Mouse (Mus musculus) hindbrain, embryonic 13.5 days (tissue): ENCODE data around the gene Sprr2b. TPM values are rescaled to one million over a fixed set of nuclear protein-coding genes. Genes with fewer than 3 reads are reported as not detected.

Experiments
- ATAC-seq: fragments of 200-750 bp; cut with Nextera tagmentation; 2 replicates; pipeline ENCODE4 v1.8.0; 2017; ENCODE audit warnings: moderate TSS enrichment; ENCODE audit not compliant: low FRiP score
- H3K27ac ChIP-seq: fragments of 300-500 bp; sonication (generic); 2 replicates; pipeline ENCODE4 v1.5.1; 2015; ENCODE audit warnings: inconsistent platforms, mild to moderate bottlenecking, moderate library complexity
- H3K27me3 ChIP-seq: fragments of 300-500 bp; sonication (generic); 2 replicates; pipeline ENCODE4 v1.6.1; 2015; ENCODE audit warnings: mild to moderate bottlenecking, inconsistent platforms
- H3K36me3 ChIP-seq: fragments of 300-500 bp; sonication (generic); 2 replicates; pipeline ENCODE4 v1.6.1; 2015; ENCODE audit warnings: mild to moderate bottlenecking, inconsistent platforms
- H3K4me1 ChIP-seq: fragments of 300-500 bp; sonication (generic); replicated peaks from 2 replicates; pipeline ENCODE4 v1.6.1; 2015; ENCODE audit warnings: inconsistent platforms
- H3K4me2 ChIP-seq: fragments of 300-500 bp; sonication (generic); 2 replicates; pipeline ENCODE4 v1.6.1; 2015; ENCODE audit warnings: inconsistent platforms, mild to moderate bottlenecking, moderate library complexity
- H3K4me3 ChIP-seq: fragments of 300-500 bp; sonication (generic); 2 replicates; pipeline ENCODE4 v1.5.1; 2015; ENCODE audit warnings: mild to moderate bottlenecking, inconsistent platforms
- H3K9ac ChIP-seq: fragments of 300-500 bp; sonication (generic); 2 replicates; pipeline ENCODE4 v1.6.1; 2015; ENCODE audit warnings: mild to moderate bottlenecking, inconsistent platforms
- H3K9me3 ChIP-seq: fragments of 300-500 bp; sonication (generic); 2 replicates; pipeline ENCODE4 v1.6.1; 2016; ENCODE audit warnings: inconsistent platforms
- WGBS: fragments of 180-500 bp; shearing (Covaris S2); methylation state at CpG from one replicate; pipeline ENCODE4 v1.1.7; 2015; 5-methylcytosine and 5-hydroxymethylcytosine counted together
- polyA plus RNA-seq: library from polyadenylated mRNA; unstranded; fragments of >200 nt; fragmentation: Nextera tagmentation; extraction: Ambion mirVana; gene quantifications from 2 replicates; pipeline ENCODE4 v1.2.1, GENCODE M21; 2015

Gene Sprr2b
- polyA plus RNA-seq, 1 experiment from 2014 or later: not detected

GRCm38 (mm10) chr3:92361619-92362018, 45.2 kb downstream of the Sprr2b start:
- Histone ChIP-seq H3K4me3 (no peak overlapping the region), H3K9ac (no peak overlapping the region), H3K4me2 (no peak overlapping the region), H3K27me3 (no peaks in the 10 kb centered on the region), H3K9me3 (no peaks in the 10 kb centered on the region; the same call in 1 of the 2 replicates), H3K4me1 (no peaks in the 10 kb centered on the region), H3K36me3 (no peaks in the 10 kb centered on the region), H3K27ac (no peak overlapping the region)
- no peak for ATAC-seq

GRCm38 (mm10) chr3:92364887-92365286, 48.5 kb downstream of the Sprr2b start, which contains the start of gene Sprr2f:
Gene Sprr2f (plus strand): TSS chr3:92365187.
- H3K4me1 ChIP-seq: no peaks in the 10 kb centered on the region
- H3K36me3 ChIP-seq: no peaks in the 10 kb centered on the region
- no peak within 1 kb of the TSS for H3K27ac ChIP-seq
- H3K27me3 ChIP-seq: no peaks in the 10 kb centered on the region
- no peak within 1 kb of the TSS for H3K4me2 ChIP-seq
- no peak within 1 kb of the TSS for H3K4me3 ChIP-seq
- no peak for ATAC-seq
- no peak within 1 kb of the TSS for H3K9ac ChIP-seq
- H3K9me3 ChIP-seq: no peaks in the 10 kb centered on the region
- 73% methylated on average over 3 of the region's 3 CpGs for WGBS

Other genes with a start within 250 kb of the Sprr2b start
- gene Lor, start 233.5 kb upstream of the Sprr2b start, polyA plus RNA-seq: 4.6 and 4.9 TPM in 2 replicates
- gene Prr9, start 192.7 kb upstream of the Sprr2b start, polyA plus RNA-seq: not detected in 2 replicates
- not detected in 2 replicates for gene Lelp1, start 173.9 kb upstream of the Sprr2b start, polyA plus RNA-seq
- gene Sprr2a1, start 100.8 kb upstream of the Sprr2b start, polyA plus RNA-seq: not detected in 2 replicates
- not detected in 2 replicates for gene Sprr2a2, start 100.7 kb upstream of the Sprr2b start, polyA plus RNA-seq
- not detected in 2 replicates for gene Sprr2a3, start 31.2 kb upstream of the Sprr2b start, polyA plus RNA-seq
- gene Sprr2d, start 22.5 kb downstream of the Sprr2b start, polyA plus RNA-seq: not detected in 2 replicates
- not detected in 2 replicates for gene Sprr2e, start 35.5 kb downstream of the Sprr2b start, polyA plus RNA-seq
- not detected in 2 replicates for gene Sprr2f, start 48.6 kb downstream of the Sprr2b start, polyA plus RNA-seq
- not detected in 2 replicates for gene Sprr2h, start 69.1 kb downstream of the Sprr2b start, polyA plus RNA-seq
- not detected in 2 replicates for gene Sprr2i, start 91.4 kb downstream of the Sprr2b start, polyA plus RNA-seq
- not detected in 2 replicates for gene Sprr2j-ps, start 101.5 kb downstream of the Sprr2b start, polyA plus RNA-seq
- gene Gm9774, start 112.8 kb downstream of the Sprr2b start, polyA plus RNA-seq: 9.0 and 11.1 TPM in 2 replicates
- gene Sprr2k, start 116.0 kb downstream of the Sprr2b start, polyA plus RNA-seq: not detected in 2 replicates
- gene Sprr1b, start 122.2 kb downstream of the Sprr2b start, polyA plus RNA-seq: not detected in 2 replicates
- not detected in 2 replicates for gene Sprr3, start 142.1 kb downstream of the Sprr2b start, polyA plus RNA-seq
- not detected in 2 replicates for gene Sprr1a, start 169.3 kb downstream of the Sprr2b start, polyA plus RNA-seq
- gene Sprr4, start 183.9 kb downstream of the Sprr2b start, polyA plus RNA-seq: not detected in 2 replicates
- gene 2310046K23Rik, start 217.9 kb downstream of the Sprr2b start, polyA plus RNA-seq: not detected in 2 replicates